Mouse (Mus musculus) stomach, embryonic 14.5 days (tissue): ENCODE data around the gene Igfbp1. TPM values are rescaled to one million over a fixed set of nuclear protein-coding genes. Genes with fewer than 3 reads are reported as not detected.

Experiments used
- ATAC-seq: fragments of 200-750 bp; cut with Nextera tagmentation; 2 replicates; pipeline ENCODE4 v1.8.0; 2017; ENCODE audit warnings: low read depth, moderate TSS enrichment; ENCODE audit not compliant: insufficient number of reproducible peaks, insufficient read depth, low FRiP score
- H3K27ac ChIP-seq: fragments of 300-500 bp; sonication (generic); 2 replicates; pipeline ENCODE4 v1.5.1; 2014; ENCODE audit warnings: mild to moderate bottlenecking, low read length, moderate library complexity, mixed read lengths
- H3K27me3 ChIP-seq: fragments of 300-500 bp; sonication (generic); 2 replicates; pipeline ENCODE4 v1.6.1; 2014; ENCODE audit warnings: low read length, control low read depth, mixed read lengths; ENCODE audit not compliant: control insufficient read depth, insufficient read depth
- H3K36me3 ChIP-seq: fragments of 300-500 bp; sonication (generic); 2 replicates; pipeline ENCODE4 v1.6.1; 2014; ENCODE audit warnings: mild to moderate bottlenecking, control low read depth, low read length, moderate library complexity, mixed read lengths; ENCODE audit not compliant: control insufficient read depth, insufficient read depth
- H3K4me1 ChIP-seq: fragments of 300-500 bp; sonication (generic); 2 replicates; pipeline ENCODE4 v1.6.1; 2014; ENCODE audit warnings: low read length, control low read depth, mixed read lengths; ENCODE audit not compliant: control insufficient read depth, insufficient read depth
- H3K4me2 ChIP-seq: fragments of 300-500 bp; sonication (generic); replicated peaks from 2 replicates; pipeline ENCODE4 v1.6.1; 2014; ENCODE audit warnings: low read depth, low read length, control low read depth
- H3K4me3 ChIP-seq: fragments of 300-500 bp; sonication (generic); 2 replicates; pipeline ENCODE4 v1.5.1; 2014; ENCODE audit warnings: low read depth, low read length, control low read depth
- H3K9ac ChIP-seq: fragments of 300-500 bp; sonication (generic); replicated peaks from 2 replicates; pipeline ENCODE4 v1.6.1; 2014; ENCODE audit warnings: low read depth, mild to moderate bottlenecking, control low read depth, low read length, moderate library complexity, mixed read lengths
- H3K9me3 ChIP-seq: fragments of 300-500 bp; sonication (generic); 2 replicates; pipeline ENCODE4 v1.6.1; 2016; ENCODE audit warnings: low read depth, low read length, control low read depth; ENCODE audit not compliant: control insufficient read depth
- WGBS: fragments of 180-500 bp; shearing (Covaris S2); extraction: QIAGEN DNeasy Blood & Tissue Kit; methylation state at CpG from one replicate; pipeline ENCODE4 v1.1.7; 2014; 5-methylcytosine and 5-hydroxymethylcytosine counted together
- polyA plus RNA-seq: library from polyadenylated mRNA; unstranded; fragments of >200 nt; fragmentation: Nextera tagmentation; extraction: Ambion mirVana; gene quantifications from 2 replicates; pipeline ENCODE4 v1.2.1, GENCODE M21; 2014

Gene Igfbp1
- polyA plus RNA-seq, 1 experiment from 2014 or later, result 1.7 TPM

DNA sequence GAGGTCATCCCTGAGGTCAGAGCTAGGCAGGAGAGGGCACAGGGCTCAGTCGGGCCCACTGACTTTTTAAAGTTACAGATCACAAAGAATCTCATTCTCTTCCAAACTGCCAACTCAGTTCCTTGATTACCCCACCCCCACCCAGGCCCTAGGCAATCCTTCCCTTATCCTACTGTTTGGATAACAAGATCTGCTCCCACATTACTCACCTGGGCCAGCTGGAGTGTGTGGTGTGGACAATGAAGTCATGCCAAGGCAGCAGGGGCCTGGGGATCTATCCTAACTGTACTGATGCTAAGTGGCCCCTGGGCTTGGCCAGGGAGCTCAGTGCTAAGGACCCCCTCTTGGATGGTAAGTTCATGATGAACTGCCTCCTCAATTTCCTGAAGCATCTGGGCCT, 13.2 kb upstream of the Igfbp1 start:
- H3K9ac ChIP-seq, result no peak overlapping the region
- no peaks in the 10 kb centered on the region for H3K4me1 ChIP-seq
- H3K4me2 ChIP-seq, result no peak overlapping the region
- H3K9me3 ChIP-seq, result no peaks in the 10 kb centered on the region
- H3K36me3 ChIP-seq, result no peaks in the 10 kb centered on the region
- WGBS, result 0% methylated on average over 1 of the region's 1 CpGs
- H3K27ac ChIP-seq, result no peak overlapping the region
- peak; percentile 36; the same call in 1 of the 2 replicates for ATAC-seq
- H3K4me3 ChIP-seq, result no peak overlapping the region
- no peaks in the 10 kb centered on the region for H3K27me3 ChIP-seq

DNA sequence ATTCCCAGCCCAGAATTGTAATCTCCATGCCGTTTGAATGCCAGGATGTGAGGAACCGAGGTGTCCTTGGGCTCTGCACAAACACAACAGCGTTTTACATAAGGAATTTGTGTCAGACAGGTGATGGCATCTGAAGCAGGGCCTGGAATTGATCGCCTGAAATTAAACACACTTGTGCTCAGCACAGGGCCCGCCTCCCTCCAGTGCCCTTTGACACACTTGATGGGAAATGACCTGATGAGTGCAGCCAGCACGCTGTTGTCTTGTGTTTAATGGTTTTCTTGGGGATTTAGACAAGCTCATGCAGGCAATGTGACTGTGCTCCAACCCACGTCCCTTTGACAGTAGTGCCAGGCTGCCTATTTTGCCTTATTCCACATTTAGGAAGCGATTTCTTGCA, 10.1 kb upstream of the Igfbp1 start:
- Histone ChIP-seq H3K27me3 (no peaks in the 10 kb centered on the region), H3K9ac (no peak overlapping the region), H3K4me3 (no peak overlapping the region), H3K36me3 (no peaks in the 10 kb centered on the region), H3K4me1 (no peaks in the 10 kb centered on the region), H3K27ac (no peak overlapping the region), H3K9me3 (no peaks in the 10 kb centered on the region), H3K4me2 (no peak overlapping the region)
- WGBS, result 49% methylated on average over 8 of the region's 8 CpGs
- no peak for ATAC-seq

DNA sequence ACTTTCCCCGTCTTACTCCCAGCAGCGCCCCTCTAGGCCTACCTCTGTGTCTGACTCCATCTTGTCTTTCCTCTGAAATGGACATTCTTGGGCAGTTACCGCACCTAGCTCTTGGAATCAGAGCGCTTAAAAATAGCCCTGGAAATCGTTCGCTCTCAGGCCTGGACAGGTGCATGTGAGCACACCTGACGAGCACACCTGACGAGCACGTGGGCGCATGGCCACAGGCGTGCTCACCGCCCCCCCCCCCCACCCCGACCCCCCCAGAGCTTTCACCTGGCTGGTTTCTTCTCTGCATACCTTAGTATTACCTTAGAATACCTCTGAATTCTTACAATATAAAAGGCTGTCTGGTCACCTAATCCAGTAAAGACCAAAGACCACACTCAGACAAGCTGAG, 9.1 kb upstream of the Igfbp1 start, which contains the start of gene Gm11985:
Gm11985 (minus strand) TSS at position 101 of the 400 bp plus-strand sequence.
- no peak within 1 kb of the TSS for H3K4me3 ChIP-seq
- no peaks in the 10 kb centered on the region for H3K9me3 ChIP-seq
- H3K4me2 ChIP-seq, result no peak within 1 kb of the TSS
- H3K36me3 ChIP-seq, result no peaks in the 10 kb centered on the region
- no peak within 1 kb of the TSS for H3K27ac ChIP-seq
- no peak within 1 kb of the TSS for H3K9ac ChIP-seq
- no peaks in the 10 kb centered on the region for H3K27me3 ChIP-seq
- ATAC-seq, result no peak
- WGBS, result 91% methylated on average over 12 of the region's 13 CpGs
- no peaks in the 10 kb centered on the region for H3K4me1 ChIP-seq

DNA sequence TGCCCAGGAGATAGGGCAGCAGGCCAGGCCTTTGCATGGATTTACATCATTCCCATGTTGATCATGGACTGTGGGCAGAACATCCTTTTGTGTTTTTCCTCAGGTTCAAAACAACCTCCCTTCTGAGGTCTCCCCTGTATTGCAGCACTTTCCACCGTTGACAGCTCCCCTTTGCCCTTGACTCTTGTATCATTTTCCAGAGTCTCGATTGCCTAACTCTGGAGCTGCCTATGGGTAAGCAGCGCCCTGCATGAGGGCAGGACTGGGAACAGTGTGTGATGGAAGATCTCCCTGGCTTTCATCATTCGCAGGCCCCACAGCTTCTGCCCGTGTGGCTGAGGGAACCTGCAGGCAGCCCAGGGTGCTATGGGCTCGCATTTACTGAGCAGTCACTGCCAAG, 4.9 kb upstream of the Igfbp1 start:
- no peaks in the 10 kb centered on the region for H3K27me3 ChIP-seq
- 0 out of 2 replicates have a peak, but pooled peaks cover 2% of the 10 kb centered on the region for H3K4me1 ChIP-seq
- WGBS, result 44% methylated on average over 6 of the region's 6 CpGs
- ATAC-seq, result no peak
- no peaks in the 10 kb centered on the region for H3K9me3 ChIP-seq
- H3K4me2 ChIP-seq, result no peak overlapping the region
- H3K27ac ChIP-seq, result no peak overlapping the region
- H3K9ac ChIP-seq, result no peak overlapping the region
- no peaks in the 10 kb centered on the region for H3K36me3 ChIP-seq
- H3K4me3 ChIP-seq, result no peak overlapping the region

DNA sequence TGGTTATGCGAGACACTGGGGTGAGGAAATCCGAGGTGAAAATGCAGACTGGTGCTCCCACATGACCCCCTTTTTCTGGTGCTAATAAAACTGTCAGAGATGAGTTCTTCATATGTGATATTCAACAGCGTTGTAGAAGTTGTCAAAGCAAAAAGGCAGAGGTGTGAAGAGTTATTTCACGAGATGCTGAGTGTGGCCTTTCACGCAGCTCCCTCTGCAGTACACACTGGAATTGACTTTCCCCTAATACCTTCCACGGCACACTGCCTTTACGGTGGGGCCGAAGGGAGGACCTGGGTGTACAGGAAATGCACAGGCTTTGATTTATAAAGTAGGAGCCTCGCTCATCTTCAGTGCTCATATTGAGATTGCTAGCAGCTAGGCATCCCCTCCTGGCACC, 4.4 kb upstream of the Igfbp1 start:
- Histone ChIP-seq H3K4me1 (0 out of 2 replicates have a peak, but pooled peaks cover 2% of the 10 kb centered on the region), H3K36me3 (no peaks in the 10 kb centered on the region), H3K9me3 (no peaks in the 10 kb centered on the region), H3K27me3 (no peaks in the 10 kb centered on the region), H3K4me3 (no peak overlapping the region), H3K4me2 (no peak overlapping the region), H3K27ac (no peak overlapping the region), H3K9ac (no peak overlapping the region)
- ATAC-seq, result no peak
- 62% methylated on average over 9 of the region's 9 CpGs for WGBS

DNA sequence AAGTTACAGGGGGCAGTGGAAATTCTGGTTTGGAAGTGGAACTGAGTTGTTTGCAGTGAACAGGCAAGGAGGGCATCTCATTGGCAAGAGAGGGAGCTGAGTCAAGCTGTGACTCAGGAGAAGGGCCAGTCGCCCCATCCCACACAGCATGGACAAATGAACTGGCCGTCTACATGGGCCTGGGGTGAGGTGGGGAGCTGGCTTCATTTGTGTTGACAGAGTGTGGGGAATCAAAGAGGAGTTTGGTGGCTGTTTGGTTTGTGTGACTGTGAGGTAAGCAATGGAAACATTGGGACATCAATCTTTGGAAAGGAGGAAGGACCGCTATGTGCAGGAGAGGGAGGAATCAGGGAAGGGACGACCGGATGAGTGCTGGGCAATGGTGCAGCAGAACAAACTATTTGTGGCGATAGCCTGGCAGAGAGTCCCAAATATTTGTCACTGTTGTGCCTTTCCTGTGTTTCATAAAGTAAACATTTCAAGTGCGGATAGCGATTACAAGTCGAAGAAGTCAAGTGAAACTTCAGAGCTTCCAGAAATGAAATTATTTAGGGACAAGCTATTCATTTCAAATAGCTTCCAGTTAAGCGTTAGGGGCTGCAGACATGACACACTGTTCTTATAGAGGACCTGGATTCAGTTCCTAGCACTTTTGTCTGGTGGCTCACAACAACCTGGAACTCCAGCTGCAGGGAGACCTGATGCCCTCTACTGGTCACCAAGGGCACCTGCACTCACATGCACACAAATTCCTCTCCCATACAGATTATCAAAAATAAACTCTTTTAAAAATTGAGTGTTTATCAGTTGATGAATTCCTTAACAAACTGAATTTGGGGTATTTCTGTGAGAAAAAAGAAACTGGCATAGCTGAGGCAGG, 2.9 kb upstream of the Igfbp1 start:
- H3K9me3 ChIP-seq, result no peaks in the 10 kb centered on the region
- ATAC-seq, result no peak
- no peak overlapping the region for H3K4me3 ChIP-seq
- H3K4me1 ChIP-seq, result 0 out of 2 replicates have a peak, but pooled peaks cover 2% of the 10 kb centered on the region
- no peak overlapping the region for H3K4me2 ChIP-seq
- no peak overlapping the region for H3K9ac ChIP-seq
- no peak overlapping the region for H3K27ac ChIP-seq
- H3K27me3 ChIP-seq, result no peaks in the 10 kb centered on the region
- no peaks in the 10 kb centered on the region for H3K36me3 ChIP-seq
- WGBS, result 87% methylated on average over 10 of the region's 10 CpGs

DNA sequence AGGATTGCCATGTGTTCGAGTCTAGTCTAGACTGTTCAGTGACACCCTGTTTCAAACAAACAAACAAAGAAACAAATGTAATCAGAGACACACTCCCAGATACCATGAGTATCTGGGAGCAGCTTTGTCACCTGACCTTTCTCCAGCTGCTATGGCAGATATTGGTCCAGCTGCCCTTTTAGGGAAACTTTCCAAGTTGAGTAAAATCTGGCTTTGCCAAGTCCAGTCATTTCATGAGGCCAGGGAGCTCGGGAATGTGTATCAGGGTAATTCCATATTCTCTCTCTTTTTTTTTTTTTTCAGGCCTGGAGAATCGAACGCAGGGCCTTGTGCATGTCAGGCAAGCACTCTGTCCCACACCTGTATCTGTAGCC, 2.3 kb upstream of the Igfbp1 start:
- no peaks in the 10 kb centered on the region for H3K36me3 ChIP-seq
- no peak overlapping the region for H3K27ac ChIP-seq
- H3K4me2 ChIP-seq, result no peak overlapping the region
- no peaks in the 10 kb centered on the region for H3K9me3 ChIP-seq
- H3K4me1 ChIP-seq, result 0 out of 2 replicates have a peak, but pooled peaks cover 2% of the 10 kb centered on the region
- no peak overlapping the region for H3K4me3 ChIP-seq
- 86% methylated on average over 4 of the region's 4 CpGs for WGBS
- no peak for ATAC-seq
- H3K27me3 ChIP-seq, result no peaks in the 10 kb centered on the region
- no peak overlapping the region for H3K9ac ChIP-seq

DNA sequence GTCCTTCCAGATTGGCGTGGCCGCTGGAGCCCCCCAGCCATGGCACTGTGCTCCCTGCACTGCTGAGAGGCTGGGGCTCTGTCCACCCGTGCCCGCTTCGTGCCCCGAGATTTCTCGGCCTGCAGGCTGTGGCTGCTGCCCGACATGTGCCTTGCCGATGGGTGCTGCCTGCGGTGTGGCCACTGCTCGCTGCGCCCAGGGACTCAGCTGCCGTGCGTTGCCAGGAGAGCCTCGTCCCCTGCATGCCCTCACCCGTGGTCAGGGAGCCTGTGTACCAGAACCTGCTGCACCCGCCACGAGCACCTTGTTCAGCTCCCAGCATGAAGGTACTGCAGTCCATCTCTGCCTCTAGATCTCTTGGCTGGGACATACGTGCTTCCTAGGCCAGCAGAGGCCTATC, 424 bp downstream of the Igfbp1 start:
- Histone ChIP-seq H3K27me3 (no peaks in the 10 kb centered on the region), H3K4me3 (no peak overlapping the region), H3K9me3 (no peaks in the 10 kb centered on the region), H3K4me2 (no peak overlapping the region), H3K36me3 (no peaks in the 10 kb centered on the region), H3K9ac (no peak overlapping the region), H3K4me1 (0 out of 2 replicates have a peak, but pooled peaks cover 2% of the 10 kb centered on the region), H3K27ac (no peak overlapping the region)
- ATAC-seq, result no peak
- 87% methylated on average over 19 of the region's 19 CpGs for WGBS
